Mouse (Mus musculus) CH12.LX (cell line): ENCODE results near the gene Kifap3. TPM values are rescaled to one million over a fixed set of nuclear protein-coding genes. Genes with fewer than 3 reads are reported as not detected.

Experiments used
- DNase-seq: peaks from one replicate; pipeline ENCODE4 v3.0.0-alpha.2; 2013; ENCODE audit errors: extremely low read depth
- H3K27ac ChIP-seq: 2 replicates; pipeline ENCODE4 v1.5.1; 2012; ENCODE audit warnings: low read depth, mild to moderate bottlenecking, control low read depth, moderate library complexity; ENCODE audit not compliant: insufficient read depth
- H3K27me3 ChIP-seq: replicated peaks from 2 replicates; pipeline ENCODE3; 2012; ENCODE audit warnings: inconsistent platforms
- H3K36me3 ChIP-seq, 2 experiments: replicated peaks in 1 of 2; 2 replicates each; pipeline versions ENCODE3 to v1.6.1; 2012; ENCODE audit warnings: inconsistent platforms in 1 of 2, low read length in 1 of 2, mild to moderate bottlenecking in 1 of 2, mixed read lengths in 1 of 2, moderate library complexity in 1 of 2; ENCODE audit not compliant: control insufficient read depth in 1 of 2, insufficient read depth in 1 of 2
- H3K4me1 ChIP-seq, 2 experiments: 2 replicates each; pipeline ENCODE4 v1.6.1; 2012; ENCODE audit warnings: inconsistent platforms in 1 of 2, moderate library complexity in 1 of 2; ENCODE audit not compliant: insufficient read depth in 2 of 2, control insufficient read depth in 1 of 2
- H3K4me2 ChIP-seq: 2 replicates; pipeline ENCODE4 v1.6.1; 2012; ENCODE audit warnings: low read depth, mild to moderate bottlenecking, control low read depth; ENCODE audit not compliant: poor library complexity, insufficient read depth, severe bottlenecking
- H3K4me3 ChIP-seq, 3 experiments: fragments of 150-350 bp in 1 of 3; sonication (generic) in 1 of 3; replicated peaks in 1 of 3; 2 replicates each; pipeline versions ENCODE3 to v1.5.1; 2011 to 2012; ENCODE audit warnings: low read depth in 2 of 3, low read length in 2 of 3, mild to moderate bottlenecking in 2 of 3, moderate library complexity in 2 of 3, control low read depth in 1 of 3, improper control_type of control experiment in 1 of 3, inconsistent platforms in 1 of 3, mixed read lengths in 1 of 3; ENCODE audit not compliant: poor library complexity in 1 of 3
- H3K79me2 ChIP-seq: replicated peaks from 2 replicates; pipeline ENCODE4 v1.6.1; 2012; ENCODE audit warnings: mild to moderate bottlenecking, moderate library complexity; ENCODE audit not compliant: control insufficient read depth, poor library complexity, insufficient read depth, severe bottlenecking; ENCODE audit errors: extremely low read depth
- H3K9ac ChIP-seq: 2 replicates; pipeline ENCODE4 v1.6.1; 2012; ENCODE audit warnings: low read depth, mild to moderate bottlenecking, control low read depth, moderate library complexity; ENCODE audit not compliant: insufficient read depth
- H3K9me3 ChIP-seq: replicated peaks from 2 replicates; pipeline ENCODE3; 2012; ENCODE audit warnings: low read length, inconsistent platforms, mixed read lengths
- BHLHE40 ChIP-seq: IDR thresholded peaks from 2 replicates; pipeline ENCODE4 v1.6.1; 2011; ENCODE audit warnings: mild to moderate bottlenecking, low read depth, low read length, improper control_type of control experiment
- CHD2 ChIP-seq: IDR thresholded peaks from 2 replicates; pipeline ENCODE4 v1.6.1; 2011; ENCODE audit warnings: low read length, improper control_type of control experiment
- CTCF ChIP-seq, 2 experiments: IDR thresholded peaks in 1 of 2; conservative IDR thresholded peaks in 1 of 2; 2 replicates each; pipeline ENCODE4 v1.5.1; 2011 to 2012; ENCODE audit warnings: low read depth in 2 of 2, low read length in 2 of 2, improper control_type of control experiment in 1 of 2, inconsistent platforms in 1 of 2, mild to moderate bottlenecking in 1 of 2, moderate library complexity in 1 of 2
- E2F4 ChIP-seq: IDR thresholded peaks from 2 replicates; pipeline ENCODE4 v1.6.1; 2011; ENCODE audit warnings: low read depth, low read length, improper control_type of control experiment; ENCODE audit not compliant: insufficient replicate concordance
- ELF1 ChIP-seq: IDR thresholded peaks from 2 replicates; pipeline ENCODE4 v1.6.1; 2014; ENCODE audit warnings: low read depth, mild to moderate bottlenecking, inconsistent platforms, low read length, improper control_type of control experiment
- EP300 ChIP-seq: IDR thresholded peaks from 2 replicates; pipeline ENCODE4 v1.6.1; 2011; ENCODE audit warnings: low read length, improper control_type of control experiment
- GABPA ChIP-seq: IDR thresholded peaks from 2 replicates; pipeline ENCODE4 v1.6.1; 2012; ENCODE audit warnings: low read depth, low read length, improper control_type of control experiment, inconsistent platforms; ENCODE audit not compliant: insufficient replicate concordance
- HCFC1 ChIP-seq: IDR thresholded peaks from 2 replicates; pipeline ENCODE4 v1.6.1; 2012; ENCODE audit warnings: low read depth, mild to moderate bottlenecking, inconsistent platforms, low read length, improper control_type of control experiment
- IRF4 ChIP-seq: IDR thresholded peaks from 2 replicates; pipeline ENCODE4 v1.6.1; 2014; ENCODE audit warnings: low read depth, mild to moderate bottlenecking, inconsistent platforms, low read length, improper control_type of control experiment
- JUND ChIP-seq: conservative IDR thresholded peaks from 2 replicates; pipeline ENCODE4 v1.6.1; 2011; ENCODE audit warnings: low read depth, low read length, improper control_type of control experiment
- MXI1 ChIP-seq: IDR thresholded peaks from 2 replicates; pipeline ENCODE4 v1.6.1; 2011; ENCODE audit warnings: mild to moderate bottlenecking, low read depth, low read length, improper control_type of control experiment
- MYC ChIP-seq: IDR thresholded peaks from 2 replicates; pipeline ENCODE4 v1.6.1; 2011; ENCODE audit warnings: low read depth, mild to moderate bottlenecking, improper control_type of control experiment, low read length
- POLR2AphosphoS2 ChIP-seq: IDR thresholded peaks from 2 replicates; pipeline ENCODE4 v1.6.1; 2011; ENCODE audit warnings: low read depth, low read length, improper control_type of control experiment
- RAD21 ChIP-seq: IDR thresholded peaks from 2 replicates; pipeline ENCODE4 v1.6.1; 2011; ENCODE audit warnings: low read depth, mild to moderate bottlenecking, low read length, improper control_type of control experiment, moderate library complexity
- RCOR1 ChIP-seq: conservative IDR thresholded peaks from 2 replicates; pipeline ENCODE4 v1.6.1; 2012; ENCODE audit warnings: low read depth, mild to moderate bottlenecking, inconsistent platforms, low read length, improper control_type of control experiment
- SIN3A ChIP-seq: IDR thresholded peaks from 2 replicates; pipeline ENCODE4 v1.6.1; 2012; ENCODE audit warnings: low read length, improper control_type of control experiment, inconsistent platforms
- SMC3 ChIP-seq: IDR thresholded peaks from 2 replicates; pipeline ENCODE4 v1.6.1; 2011; ENCODE audit warnings: low read depth, low read length, improper control_type of control experiment
- UBTF ChIP-seq: IDR thresholded peaks from 2 replicates; pipeline ENCODE4 v1.6.1; 2012; ENCODE audit warnings: low read depth, mild to moderate bottlenecking, inconsistent platforms, low read length, improper control_type of control experiment, moderate library complexity
- USF1 ChIP-seq: IDR thresholded peaks from 2 replicates; pipeline ENCODE4 v1.6.1; 2014; ENCODE audit warnings: low read depth, mild to moderate bottlenecking, inconsistent platforms, low read length, improper control_type of control experiment
- USF2 ChIP-seq: conservative IDR thresholded peaks from 2 replicates; pipeline ENCODE4 v1.6.1; 2011; ENCODE audit warnings: low read depth, low read length, improper control_type of control experiment
- ZC3H11A ChIP-seq: IDR thresholded peaks from 2 replicates; pipeline ENCODE4 v1.6.1; 2012; ENCODE audit warnings: low read depth, mild to moderate bottlenecking, inconsistent platforms, low read length, improper control_type of control experiment
- ZMIZ1 ChIP-seq: IDR thresholded peaks from 2 replicates; pipeline ENCODE4 v1.6.1; 2012; ENCODE audit warnings: low read depth, mild to moderate bottlenecking, inconsistent platforms, low read length, improper control_type of control experiment
- dilution Hi-C: fragments of 300-500 bp; cut with MboI; formaldehyde crosslinking; loops from 2 replicates; pipeline ENCODE4 v1.14.3; 2020; ENCODE audit warnings: low sequenced_read_pairs; ENCODE audit not compliant: extremely low pct_unique_long_range_greater_than_20kb, extremely low pct_ligation_motif_present
- in situ Hi-C: fragments of 300-500 bp; cut with MboI; formaldehyde crosslinking; loops from 3 replicates; pipeline ENCODE4 v1.14.3; 2019; ENCODE audit warnings: low sequenced_read_pairs, low pct_ligation_motif_present, low pct_unique_long_range_greater_than_20kb, mixed read lengths
- polyA plus RNA-seq: library from polyadenylated mRNA; unstranded; fragments of >175 nt; gene quantifications from 2 replicates; pipeline ENCODE4 v1.2.1, GENCODE M21; 2012; ENCODE audit warnings: low read depth; ENCODE audit not compliant: insufficient read length
- total RNA-seq, 2 experiments: library from RNA; depleted of rRNA; stranded (reverse); fragments of 300-350 nt in 1 of 2; fragments of >200 nt in 1 of 2; gene quantifications; 2 replicates each; pipeline ENCODE4 v1.2.3; 2012 to 2014

Gene Kifap3
- total and polyA plus RNA-seq, 3 experiments: 0.08 to 0.10 TPM; not detected in 1

GRCm38 (mm10) chr1:163900168-163900567 is 120.8 kb downstream of the Kifap3 start:
- no peak overlapping the region for H3K27ac ChIP-seq
- in situ Hi-C loops: no loop called here
- TF ChIP-seq E2F4 (no peak), USF1 (no peak), RCOR1 (0 out of 2 replicates have a peak, but pooled peaks have one; percentile 38), EP300 (peak; percentile 82), POLR2AphosphoS2 (no peak), CHD2 (peak; percentile 53; the same call in 1 of the 2 replicates), JUND (no peak), RAD21 (no peak), ZC3H11A (no peak), ELF1 (peak; percentile 40; the same call in 1 of the 2 replicates), UBTF (no peak), MXI1 (no peak), ZMIZ1 (no peak), IRF4 (peak; percentile 76), HCFC1 (no peak)
- H3K9ac ChIP-seq: no peak overlapping the region
- no peaks in the 10 kb centered on the region for H3K27me3 ChIP-seq
- peak; percentile 44 for DNase-seq
- no peaks in the 10 kb centered on the region for H3K36me3 ChIP-seq
- no peak overlapping the region for H3K4me2 ChIP-seq
- dilution Hi-C loops: no loop called here
- no peaks in the 10 kb centered on the region for H3K79me2 ChIP-seq
- no peaks in the 10 kb centered on the region for H3K9me3 ChIP-seq
- H3K4me3 ChIP-seq: no peak overlapping the region
- H3K4me1 ChIP-seq: peaks cover 12 to 35% of the 10 kb centered on the region in 2 experiments

DNA sequence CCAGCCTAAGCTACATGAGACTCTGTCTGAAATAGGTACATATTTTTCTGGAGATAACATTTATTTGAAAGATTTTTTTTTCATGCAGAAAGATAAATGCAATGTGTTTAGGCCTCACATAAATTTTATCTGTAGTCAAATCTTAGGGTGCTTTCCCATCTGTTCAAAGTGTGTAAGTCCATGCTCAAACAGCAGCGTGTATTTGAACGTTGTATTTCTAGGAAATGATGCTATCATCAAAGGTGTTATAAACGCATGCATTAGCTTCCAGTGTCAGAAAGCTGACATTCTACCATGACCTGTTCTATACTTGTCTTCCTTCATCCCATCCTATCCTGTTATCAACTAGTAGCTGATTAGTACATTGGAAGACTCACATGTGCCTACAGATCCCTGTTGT is 124.0 kb downstream of the Kifap3 start:
- DNase-seq: no peak
- dilution Hi-C loops: no loop called here
- no peaks in the 10 kb centered on the region for H3K79me2 ChIP-seq
- H3K36me3 ChIP-seq: no peaks in the 10 kb centered on the region
- H3K9me3 ChIP-seq: no peaks in the 10 kb centered on the region
- H3K4me2 ChIP-seq: no peak overlapping the region
- in situ Hi-C loops: no loop called here
- no peak overlapping the region for H3K4me3 ChIP-seq
- H3K27ac ChIP-seq: no peak overlapping the region
- no peaks in the 10 kb centered on the region for H3K27me3 ChIP-seq
- TF ChIP-seq USF1 (no peak), GABPA (no peak), BHLHE40 (no peak), SMC3 (no peak), CTCF (conservative IDR thresholded peaks at IDR 0.05 in 1 of 2, IDR thresholded peaks at IDR 0.05 in 1 of 2; ENCODE audit: low read depth in 2 of 2, low read length in 2 of 2) (no peak), RAD21 (no peak), ZC3H11A (no peak), IRF4 (no peak), USF2 (no peak), SIN3A (no peak), MYC (no peak), CHD2 (no peak)
- H3K9ac ChIP-seq: no peak overlapping the region
- H3K4me1 ChIP-seq: peaks cover 12 to 15% of the 10 kb centered on the region in 2 experiments
